Mouse (Mus musculus): Measurements from ENCODE around the gene Prss2. TPM values are rescaled to one million over a fixed set of nuclear protein-coding genes. Genes with fewer than 3 reads are reported as not detected.

Gene Prss2
- polyA plus RNA-seq, 1 experiment from 2014 or later = not detected

- Histone ChIP-seq H3K9ac (replicated peaks) (no peak overlapping the region), H3K36me3 (no peaks in the 10 kb centered on the region), H3K4me2 (no peak overlapping the region), H3K9me3 (replicated peaks) (no peaks in the 10 kb centered on the region), H3K27ac (replicated peaks) (no peak overlapping the region), H3K4me3 (replicated peaks) (no peak overlapping the region), H3K27me3 (replicated peaks) (0 out of 2 replicates have a peak, but pooled peaks cover 2% of the 10 kb centered on the region), H3K4me1 (peaks cover 22% of the 10 kb centered on the region)
- WGBS = 81% methylated on average over 1 of the region's 1 CpGs
- ATAC-seq (ENCODE audit: low FRiP score) = no peak
These were observed 20.2 kb downstream of the Prss2 start for GRCm38 (mm10) chr6:41541746-41542145.

GRCm38 (mm10) chr6:41542983-41543382, 21.4 kb downstream of the Prss2 start:
- H3K36me3 ChIP-seq = no peaks in the 10 kb centered on the region
- no peak overlapping the region for H3K27ac ChIP-seq (replicated peaks)
- ATAC-seq (ENCODE audit: low FRiP score) = 0 out of 2 replicates have a peak, but pooled peaks have one; percentile 16
- H3K4me1 ChIP-seq = peaks cover 22% of the 10 kb centered on the region
- 28% methylated on average over 3 of the region's 3 CpGs for WGBS
- 0 out of 2 replicates have a peak, but pooled peaks cover 2% of the 10 kb centered on the region for H3K27me3 ChIP-seq (replicated peaks)
- peak overlapping the region; percentile 66 for H3K4me2 ChIP-seq
- no peak overlapping the region for H3K4me3 ChIP-seq (replicated peaks)
- no peak overlapping the region for H3K9ac ChIP-seq (replicated peaks)
- H3K9me3 ChIP-seq (replicated peaks) = no peaks in the 10 kb centered on the region

- Histone ChIP-seq H3K4me3 (replicated peaks) (peak overlapping the region; percentile 34), H3K9me3 (replicated peaks) (no peaks in the 10 kb centered on the region), H3K4me1 (peaks cover 22% of the 10 kb centered on the region), H3K36me3 (no peaks in the 10 kb centered on the region), H3K9ac (replicated peaks) (peak overlapping the region; percentile 14), H3K27me3 (replicated peaks) (0 out of 2 replicates have a peak, but pooled peaks cover 2% of the 10 kb centered on the region), H3K4me2 (peak overlapping the region; percentile 66), H3K27ac (replicated peaks) (no peak overlapping the region)
- peak; percentile 50; the same call in 1 of the 2 replicates for ATAC-seq (ENCODE audit: low FRiP score)
- WGBS = 12% methylated on average over 28 of the region's 28 CpGs
These were observed 21.9 kb downstream of the Prss2 start for GRCm38 (mm10) chr6:41543411-41544050.

GRCm38 (mm10) chr6:41544381-41544924, 22.9 kb downstream of the Prss2 start:
- H3K9ac ChIP-seq (replicated peaks) = no peak overlapping the region
- ATAC-seq (ENCODE audit: low FRiP score) = peak; percentile 72
- 39% methylated on average over 5 of the region's 5 CpGs for WGBS

GRCm38 (mm10) chr6:41545266-41545665, 23.7 kb downstream of the Prss2 start:
- Histone ChIP-seq H3K4me3 (replicated peaks) (no peak overlapping the region), H3K27me3 (replicated peaks) (0 out of 2 replicates have a peak, but pooled peaks cover 2% of the 10 kb centered on the region), H3K9me3 (replicated peaks) (no peaks in the 10 kb centered on the region), H3K27ac (replicated peaks) (no peak overlapping the region), H3K9ac (replicated peaks) (no peak overlapping the region), H3K36me3 (no peaks in the 10 kb centered on the region), H3K4me2 (no peak overlapping the region), H3K4me1 (peaks cover 22% of the 10 kb centered on the region)
- 0 out of 2 replicates have a peak, but pooled peaks have one; percentile 10 for ATAC-seq (ENCODE audit: low FRiP score)
- WGBS = 81% methylated on average over 4 of the region's 4 CpGs

More at GRCm38 (mm10) chr6:41544381-41544924, 22.9 kb downstream of the Prss2 start:
- Histone ChIP-seq H3K27me3 (replicated peaks) (0 out of 2 replicates have a peak, but pooled peaks cover 2% of the 10 kb centered on the region), H3K4me1 (peaks cover 22% of the 10 kb centered on the region), H3K36me3 (no peaks in the 10 kb centered on the region), H3K4me2 (peak overlapping the region; percentile 66), H3K9me3 (replicated peaks) (no peaks in the 10 kb centered on the region), H3K4me3 (replicated peaks) (0 out of 2 replicates have a peak overlapping the region, but pooled peaks have one; percentile 34), H3K27ac (replicated peaks) (no peak overlapping the region)

DNA sequence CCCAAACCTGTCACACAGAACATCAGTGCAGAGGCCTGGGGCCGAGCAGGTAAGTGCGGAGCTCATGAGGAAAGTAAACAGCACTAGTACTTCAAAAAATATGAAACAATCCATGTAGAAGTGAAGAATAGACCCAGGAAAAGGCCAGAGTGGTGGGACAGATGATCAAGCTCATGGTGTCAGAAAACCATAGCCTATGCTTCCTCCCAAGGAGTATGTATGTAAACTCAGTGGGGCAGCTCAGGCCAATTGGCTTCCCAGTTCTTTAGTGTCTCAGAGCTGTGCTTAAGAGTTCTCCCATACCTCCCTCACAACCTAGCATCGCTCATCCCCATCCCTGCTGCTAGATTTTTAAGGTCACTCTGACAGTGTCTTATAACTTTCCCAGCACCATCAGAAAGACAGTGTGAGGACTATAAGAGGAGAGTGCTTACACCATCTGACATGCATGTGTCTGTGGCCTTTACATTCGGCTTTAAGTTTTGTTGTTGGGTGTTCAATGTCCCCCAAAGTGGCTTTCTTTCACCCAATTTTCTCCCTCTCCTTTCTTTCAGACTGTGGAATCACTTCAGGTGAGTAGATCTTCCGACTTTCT, 25.6 kb downstream of the Prss2 start:
- 91% methylated on average over 5 of the region's 5 CpGs for WGBS
- H3K9ac ChIP-seq (replicated peaks) = no peak overlapping the region
- no peak overlapping the region for H3K4me3 ChIP-seq (replicated peaks)
- peaks cover 22% of the 10 kb centered on the region for H3K4me1 ChIP-seq
- H3K36me3 ChIP-seq = no peaks in the 10 kb centered on the region
- H3K9me3 ChIP-seq (replicated peaks) = no peaks in the 10 kb centered on the region
- 0 out of 2 replicates have a peak, but pooled peaks cover 2% of the 10 kb centered on the region for H3K27me3 ChIP-seq (replicated peaks)
- ATAC-seq (ENCODE audit: low FRiP score) = no peak
- H3K4me2 ChIP-seq = no peak overlapping the region
- H3K27ac ChIP-seq (replicated peaks) = no peak overlapping the region

- WGBS = 64% methylated on average over 1 of the region's 1 CpGs
- no peak for ATAC-seq (ENCODE audit: low FRiP score)
- Histone ChIP-seq H3K9me3 (replicated peaks) (no peaks in the 10 kb centered on the region), H3K4me3 (replicated peaks) (no peak overlapping the region), H3K4me2 (no peak overlapping the region), H3K4me1 (peaks cover 19% of the 10 kb centered on the region), H3K36me3 (no peaks in the 10 kb centered on the region), H3K27ac (replicated peaks) (no peak overlapping the region), H3K27me3 (replicated peaks) (no peaks in the 10 kb centered on the region), H3K9ac (replicated peaks) (no peak overlapping the region)
These were observed 26.7 kb downstream of the Prss2 start for GRCm38 (mm10) chr6:41548286-41548685.

GRCm38 (mm10) chr6:41553356-41554010, 31.9 kb downstream of the Prss2 start:
- Histone ChIP-seq H3K27me3 (replicated peaks) (no peaks in the 10 kb centered on the region), H3K36me3 (no peaks in the 10 kb centered on the region), H3K4me3 (replicated peaks) (no peak overlapping the region), H3K4me2 (no peak overlapping the region), H3K9ac (replicated peaks) (no peak overlapping the region), H3K9me3 (replicated peaks) (no peaks in the 10 kb centered on the region), H3K4me1 (no peaks in the 10 kb centered on the region), H3K27ac (replicated peaks) (no peak overlapping the region)
- WGBS = 90% methylated on average over 5 of the region's 5 CpGs
- no peak for ATAC-seq (ENCODE audit: low FRiP score)

DNA sequence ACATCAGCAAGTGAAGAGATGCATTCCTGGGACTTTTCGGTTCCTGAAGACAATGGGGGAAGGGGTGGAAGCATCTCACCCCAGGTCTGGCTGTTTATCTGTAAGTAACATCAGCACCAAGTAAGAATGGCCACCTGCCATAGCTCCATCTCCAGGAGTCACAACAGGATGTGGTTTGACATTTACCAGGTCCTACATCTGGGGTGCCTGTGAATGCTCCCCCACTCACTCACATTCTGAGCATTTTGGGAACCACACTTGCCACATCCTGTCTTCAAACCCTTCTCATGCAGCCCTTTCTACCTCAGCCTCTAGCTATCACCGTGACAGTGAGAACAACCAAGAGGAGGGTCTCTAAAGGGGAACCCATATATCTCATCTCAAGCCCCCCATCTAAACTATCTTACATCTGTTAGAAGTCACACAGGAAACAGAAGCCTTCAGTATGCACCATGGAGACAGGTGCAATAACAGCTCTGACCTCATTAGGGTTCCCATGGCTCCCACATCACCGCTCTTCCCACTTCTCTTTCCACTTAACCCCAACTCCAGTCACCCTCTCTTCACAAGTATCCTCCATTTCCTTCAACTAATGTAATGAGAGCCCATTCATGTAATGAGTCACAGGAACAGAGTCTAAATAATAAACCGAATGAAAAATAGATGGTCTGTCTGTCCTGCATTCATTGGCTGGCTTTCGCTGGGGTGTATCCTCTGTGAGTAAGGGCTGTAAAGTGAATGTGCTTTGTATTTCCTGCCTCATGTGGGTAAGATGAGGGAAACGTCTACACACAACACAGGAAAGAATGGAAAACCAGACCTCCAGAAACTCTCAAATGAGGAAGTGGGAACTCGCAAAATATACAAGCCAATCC, 32.9 kb downstream of the Prss2 start:
- Histone ChIP-seq H3K9ac (replicated peaks) (no peak overlapping the region), H3K4me1 (no peaks in the 10 kb centered on the region), H3K27ac (replicated peaks) (no peak overlapping the region), H3K36me3 (no peaks in the 10 kb centered on the region), H3K4me2 (no peak overlapping the region), H3K4me3 (replicated peaks) (no peak overlapping the region), H3K9me3 (replicated peaks) (no peaks in the 10 kb centered on the region), H3K27me3 (replicated peaks) (no peaks in the 10 kb centered on the region)
- ATAC-seq (ENCODE audit: low FRiP score) = no peak
- 78% methylated on average over 7 of the region's 7 CpGs for WGBS

GRCm38 (mm10) chr6:41556389-41556788, 34.8 kb downstream of the Prss2 start:
- ATAC-seq (ENCODE audit: low FRiP score) = peak; percentile 71
- Histone ChIP-seq H3K9ac (replicated peaks) (no peak overlapping the region), H3K4me1 (no peaks in the 10 kb centered on the region), H3K9me3 (replicated peaks) (no peaks in the 10 kb centered on the region), H3K36me3 (no peaks in the 10 kb centered on the region), H3K27me3 (replicated peaks) (no peaks in the 10 kb centered on the region), H3K4me3 (replicated peaks) (no peak overlapping the region), H3K4me2 (no peak overlapping the region), H3K27ac (replicated peaks) (no peak overlapping the region)

GRCm38 (mm10) chr6:41557468-41557867, 35.9 kb downstream of the Prss2 start:
- Histone ChIP-seq H3K36me3 (no peaks in the 10 kb centered on the region), H3K27ac (replicated peaks) (no peak overlapping the region), H3K9ac (replicated peaks) (no peak overlapping the region), H3K27me3 (replicated peaks) (no peaks in the 10 kb centered on the region), H3K4me2 (no peak overlapping the region), H3K4me1 (no peaks in the 10 kb centered on the region), H3K9me3 (replicated peaks) (no peaks in the 10 kb centered on the region), H3K4me3 (replicated peaks) (no peak overlapping the region)
- ATAC-seq (ENCODE audit: low FRiP score) = no peak
- 87% methylated on average over 5 of the region's 5 CpGs for WGBS
